Mouse (Mus musculus): Measurements from ENCODE around the gene Ints4.

DNA sequence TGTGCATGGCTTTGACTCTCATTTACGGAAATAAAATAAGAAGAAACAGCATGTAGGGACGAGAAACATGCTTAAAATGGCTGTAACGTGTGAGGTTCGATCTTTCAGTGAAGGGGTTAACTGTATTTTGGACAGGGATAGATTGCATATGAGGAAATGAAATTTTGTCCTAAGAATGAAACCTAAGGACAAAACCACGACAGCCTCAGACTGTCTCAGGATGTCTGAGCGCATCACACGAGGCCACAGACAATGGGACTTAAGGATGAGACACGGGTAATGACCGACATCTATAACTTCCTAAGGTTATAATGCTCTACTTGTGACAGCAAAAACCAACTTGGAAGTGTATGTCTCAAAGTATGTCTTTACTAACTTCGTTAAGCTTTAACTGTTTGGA, 46.2 kb upstream of the Ints4 start:
- no peak for TF ChIP-seq POLR2A (IDR thresholded peaks at IDR 0.05; ENCODE audit: borderline replicate concordance, extremely low read depth, insufficient read depth, insufficient read length, poor library complexity, severe bottlenecking)
- TF ChIP-seq CTCF (IDR thresholded peaks at IDR 0.05; ENCODE audit: borderline replicate concordance, extremely low read depth, insufficient read depth, insufficient read length) = no peak

All from brain, embryonic 14.5 days (tissue).